Mouse (Mus musculus): Measurements from ENCODE around the gene Lmo3.

GRCm38 (mm10) chr6:138325744-138326400 lies 255.9 kb downstream of the Lmo3 start:
- no peak for TF ChIP-seq EP300 (IDR thresholded peaks at IDR 0.05; ENCODE audit: insufficient read depth, low read depth, low read length)
- no peak for TF ChIP-seq CTCF (IDR thresholded peaks at IDR 0.05; ENCODE audit: low read depth, low read length)
- TF ChIP-seq POLR2A (IDR thresholded peaks at IDR 0.05; ENCODE audit: insufficient read depth, low read length), result no peak
